Mouse (Mus musculus) ES-Bruce4 (cell line): Measurements from ENCODE around the gene Limk2. TPM values are rescaled to one million over a fixed set of nuclear protein-coding genes. Genes with fewer than 3 reads are reported as not detected.

Experiments
- H3K27ac ChIP-seq: 2 replicates; pipeline ENCODE4 v1.5.1; 2012; ENCODE audit warnings: low read length, inconsistent platforms; ENCODE audit not compliant: insufficient read depth
- H3K27me3 ChIP-seq: 2 replicates; pipeline ENCODE4 v1.6.1; 2012; ENCODE audit warnings: mild to moderate bottlenecking, low read length, inconsistent platforms; ENCODE audit not compliant: control insufficient read depth, poor library complexity, insufficient read depth, severe bottlenecking
- H3K36me3 ChIP-seq: 2 replicates; pipeline ENCODE4 v1.6.1; 2012; ENCODE audit warnings: inconsistent platforms, mild to moderate bottlenecking, low read length, moderate library complexity; ENCODE audit not compliant: control insufficient read depth, poor library complexity, insufficient read depth, severe bottlenecking
- H3K4me1 ChIP-seq: one replicate; pipeline ENCODE4 v1.8.1; 2011; ENCODE audit warnings: low read length; ENCODE audit not compliant: control insufficient read depth, insufficient read depth
- H3K4me3 ChIP-seq: 2 replicates; pipeline ENCODE4 v1.5.1; 2011; ENCODE audit warnings: low read depth, mild to moderate bottlenecking, low read length
- H3K9ac ChIP-seq: 2 replicates; pipeline ENCODE4 v1.6.1; 2012; ENCODE audit warnings: low read depth, mild to moderate bottlenecking, inconsistent platforms; ENCODE audit not compliant: poor library complexity, severe bottlenecking
- H3K9me3 ChIP-seq: replicated peaks from 2 replicates; pipeline ENCODE4 v1.6.1; 2012; ENCODE audit warnings: mild to moderate bottlenecking, low read length, inconsistent platforms; ENCODE audit not compliant: control insufficient read depth, poor library complexity, insufficient read depth, severe bottlenecking
- CTCF ChIP-seq: IDR thresholded peaks from one replicate; pipeline ENCODE4 v1.8.1; 2011; ENCODE audit warnings: low read depth, low read length
- EP300 ChIP-seq: IDR thresholded peaks from 2 replicates; pipeline ENCODE4 v1.6.1; 2011; ENCODE audit warnings: low read depth, low read length; ENCODE audit not compliant: insufficient read depth
- POLR2A ChIP-seq: IDR thresholded peaks from one replicate; pipeline ENCODE4 v1.8.1; 2011; ENCODE audit warnings: low read length; ENCODE audit not compliant: insufficient read depth
- polyA plus RNA-seq: library from polyadenylated mRNA; stranded (reverse); fragments of >200 nt; gene quantifications from 2 replicates; pipeline ENCODE4 v1.2.4, GENCODE M21; 2011; ENCODE audit warnings: low read depth; ENCODE audit not compliant: missing spikeins, insufficient read depth, insufficient read length

Gene Limk2
- polyA plus RNA-seq, 1 experiment = 186 TPM

- H3K9me3 ChIP-seq = no peaks in the 10 kb centered on the region
- H3K4me1 ChIP-seq = peaks cover 5% of the 10 kb centered on the region
- no peak overlapping the region for H3K9ac ChIP-seq
- no peak overlapping the region for H3K27ac ChIP-seq
- H3K4me3 ChIP-seq = no peak overlapping the region
- H3K27me3 ChIP-seq = no peaks in the 10 kb centered on the region
- no peak for TF ChIP-seq CTCF
- no peak for TF ChIP-seq EP300
- no peak for TF ChIP-seq POLR2A
- H3K36me3 ChIP-seq = 0 out of 2 replicates have a peak, but pooled peaks cover 2% of the 10 kb centered on the region
Observed at GRCm38 (mm10) chr11:3392526-3392925, 16.5 kb downstream of the Limk2 start.

DNA sequence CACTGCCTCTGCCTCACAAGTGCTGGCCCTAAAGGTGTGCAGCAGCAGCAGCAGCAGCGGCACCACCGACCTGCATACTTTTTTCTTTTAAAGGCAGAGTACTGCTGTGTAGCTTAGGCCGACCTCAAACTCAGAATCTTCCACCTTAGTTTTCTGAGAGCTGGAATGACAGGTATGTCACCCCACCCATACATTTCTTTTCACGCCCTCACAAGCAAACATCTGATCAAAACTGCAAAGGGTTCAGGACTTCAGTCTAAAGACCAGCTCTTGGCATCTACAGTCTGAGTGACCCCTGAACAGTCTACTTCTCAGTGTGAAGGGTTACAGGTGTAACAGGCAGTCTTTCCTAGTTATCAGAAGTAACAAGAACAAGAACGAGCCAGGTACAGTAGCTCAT is 18.2 kb downstream of the Limk2 start:
- TF ChIP-seq POLR2A (no peak), EP300 (no peak), CTCF (no peak)
- Histone ChIP-seq H3K4me1 (peaks cover 5% of the 10 kb centered on the region), H3K4me3 (no peak overlapping the region), H3K9me3 (no peaks in the 10 kb centered on the region), H3K27ac (peak overlapping the region; percentile 91), H3K9ac (0 out of 2 replicates have a peak overlapping the region, but pooled peaks have one; percentile 23), H3K27me3 (no peaks in the 10 kb centered on the region), H3K36me3 (0 out of 2 replicates have a peak, but pooled peaks cover 2% of the 10 kb centered on the region)

DNA sequence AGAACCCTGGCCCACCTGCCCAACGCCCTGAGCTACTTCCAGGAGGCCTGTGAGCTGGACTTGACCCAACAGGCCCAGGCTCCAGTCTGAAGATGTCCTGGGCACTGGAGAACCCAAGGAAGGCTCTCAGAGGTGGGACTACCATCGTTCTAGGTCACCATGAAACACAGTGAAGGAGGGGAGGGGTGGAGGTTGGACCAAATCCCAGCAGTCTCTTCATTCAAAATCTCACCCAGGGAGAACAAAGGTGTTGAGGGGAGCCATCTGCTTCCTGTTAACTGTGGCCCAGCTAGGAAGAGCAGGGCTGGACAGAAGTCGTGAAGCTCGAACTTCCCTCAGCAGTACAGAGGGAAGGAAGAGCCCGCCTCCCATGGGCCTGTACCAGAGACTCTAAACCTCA is 19.0 kb downstream of the Limk2 start:
- Histone ChIP-seq H3K27me3 (no peaks in the 10 kb centered on the region), H3K9me3 (no peaks in the 10 kb centered on the region), H3K27ac (peak overlapping the region; percentile 91), H3K4me3 (no peak overlapping the region), H3K4me1 (peaks cover 5% of the 10 kb centered on the region), H3K9ac (0 out of 2 replicates have a peak overlapping the region, but pooled peaks have one; percentile 23), H3K36me3 (no peaks in the 10 kb centered on the region)
- no peak for TF ChIP-seq CTCF
- 0 out of 2 replicates have a peak, but pooled peaks have one; percentile 34 for TF ChIP-seq EP300
- TF ChIP-seq POLR2A = no peak

DNA sequence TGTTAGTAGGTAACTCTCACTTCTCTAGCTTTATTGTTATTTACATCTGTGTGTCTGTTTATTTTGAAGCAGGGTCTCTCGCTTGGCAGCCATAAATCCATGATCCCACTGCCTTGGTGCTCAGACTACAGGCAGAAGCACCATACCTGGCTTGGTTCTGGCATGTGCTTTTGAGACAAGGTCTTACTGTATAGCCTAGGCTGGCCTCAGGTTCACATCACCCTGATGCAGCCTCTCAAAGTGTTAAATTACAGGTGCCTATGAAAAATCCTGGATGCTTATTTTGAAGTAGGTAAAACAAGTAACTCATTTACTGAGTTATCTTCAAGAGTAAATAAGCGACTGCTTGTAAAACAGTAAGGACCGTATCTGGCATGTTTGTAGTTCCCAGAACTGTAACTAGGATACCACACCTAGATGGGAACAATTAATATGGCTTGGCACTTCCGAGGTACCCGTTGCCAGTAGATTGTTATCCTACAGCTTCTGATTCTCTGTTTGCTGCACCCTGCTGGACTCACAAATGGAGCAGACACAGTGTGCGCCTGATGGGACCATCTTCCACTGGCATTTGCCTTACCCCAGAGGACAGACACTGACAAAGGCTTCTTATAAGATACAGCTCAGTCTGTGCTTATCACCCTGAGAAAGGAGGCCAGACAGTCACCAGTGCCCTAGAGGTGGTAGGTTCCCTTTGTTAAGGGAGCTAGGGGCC is 21.4 kb downstream of the Limk2 start:
- Histone ChIP-seq H3K4me3 (no peak overlapping the region), H3K9me3 (no peaks in the 10 kb centered on the region), H3K27ac (no peak overlapping the region), H3K4me1 (peaks cover 3% of the 10 kb centered on the region), H3K36me3 (0 out of 2 replicates have a peak, but pooled peaks cover 2% of the 10 kb centered on the region), H3K27me3 (no peaks in the 10 kb centered on the region), H3K9ac (no peak overlapping the region)
- TF ChIP-seq CTCF (no peak), POLR2A (no peak), EP300 (no peak)

GRCm38 (mm10) chr11:3386941-3387368 is 22.0 kb downstream of the Limk2 start:
- H3K27ac ChIP-seq = no peak overlapping the region
- H3K27me3 ChIP-seq = no peaks in the 10 kb centered on the region
- H3K9me3 ChIP-seq = no peaks in the 10 kb centered on the region
- 0 out of 2 replicates have a peak, but pooled peaks cover 2% of the 10 kb centered on the region for H3K36me3 ChIP-seq
- H3K4me1 ChIP-seq = peaks cover 3% of the 10 kb centered on the region
- TF ChIP-seq POLR2A = no peak
- TF ChIP-seq EP300 = peak; percentile 73
- TF ChIP-seq CTCF = peak; percentile 99
- no peak overlapping the region for H3K9ac ChIP-seq
- no peak overlapping the region for H3K4me3 ChIP-seq
